Mouse (Mus musculus): ENCODE results near the gene Sec24b.

Sec24b gene

GRCm38 (mm10) chr3:130057569-130058345 is 3.6 kb downstream of the Sec24b start:
- in situ Hi-C loops (cut with MboI; ENCODE audit: unreplicated experiment in 2 of 2) = loop anchor here (10.0 to 25.0 kb wide), 2 partner anchors 223 to 770 kb away; partner anchors contain the start of genes Cfi (in 1 of the 2) and Gar1 (in 1 of the 2)

GRCm38 (mm10) chr3:130055416-130056385 is 5.7 kb downstream of the Sec24b start:
- in situ Hi-C loops (cut with MboI; ENCODE audit: unreplicated experiment in 2 of 2) = loop anchor here (10.0 to 25.0 kb wide), 2 partner anchors 221 to 768 kb away; partner anchors contain the start of genes Cfi (in 1 of the 2) and Gar1 (in 1 of the 2)

- in situ Hi-C loops (cut with MboI; ENCODE audit: unreplicated experiment in 2 of 2) = loop anchor here (10.0 to 25.0 kb wide), 2 partner anchors 220 to 767 kb away; partner anchors contain the start of genes Cfi (in 1 of the 2) and Gar1 (in 1 of the 2)
These were observed 6.8 kb downstream of the Sec24b start for GRCm38 (mm10) chr3:130054587-130054986.

GRCm38 (mm10) chr3:130053340-130054066 is 7.8 kb downstream of the Sec24b start:
- in situ Hi-C loops (cut with MboI; ENCODE audit: unreplicated experiment in 2 of 2) = loop anchor here (10.0 to 25.0 kb wide), 2 partner anchors 219 to 766 kb away; partner anchors contain the start of genes Cfi (in 1 of the 2) and Gar1 (in 1 of the 2)

GRCm38 (mm10) chr3:130052541-130053298 is 8.6 kb downstream of the Sec24b start:
- in situ Hi-C loops (cut with MboI; ENCODE audit: unreplicated experiment in 2 of 2) = loop anchor here (10.0 to 25.0 kb wide), 2 partner anchors 218 to 765 kb away; partner anchors contain the start of genes Cfi (in 1 of the 2) and Gar1 (in 1 of the 2)

- in situ Hi-C loops (cut with MboI; ENCODE audit: unreplicated experiment in 2 of 2) = loop anchor here (10.0 to 25.0 kb wide), 2 partner anchors 217 to 765 kb away; partner anchors contain the start of genes Cfi (in 1 of the 2) and Gar1 (in 1 of the 2)
These were observed 9.2 kb downstream of the Sec24b start for GRCm38 (mm10) chr3:130052116-130052515.

- in situ Hi-C loops (cut with MboI; ENCODE audit: unreplicated experiment in 2 of 2) = no loop called here
These were observed 20.6 kb downstream of the Sec24b start for GRCm38 (mm10) chr3:130040711-130041110.

GRCm38 (mm10) chr3:130040017-130040416 is 21.3 kb downstream of the Sec24b start:
- in situ Hi-C loops (cut with MboI; ENCODE audit: unreplicated experiment in 2 of 2) = no loop called here

- in situ Hi-C loops (cut with MboI; ENCODE audit: unreplicated experiment in 2 of 2) = no loop called here
These were observed 32.6 kb downstream of the Sec24b start for GRCm38 (mm10) chr3:130028741-130029140.

- in situ Hi-C loops (cut with MboI; ENCODE audit: unreplicated experiment in 2 of 2) = no loop called here
These were observed 35.2 kb downstream of the Sec24b start for GRCm38 (mm10) chr3:130026181-130026580.

GRCm38 (mm10) chr3:130025556-130025955 is 35.8 kb downstream of the Sec24b start:
- in situ Hi-C loops (cut with MboI; ENCODE audit: unreplicated experiment in 2 of 2) = no loop called here

GRCm38 (mm10) chr3:130012943-130013342 is 48.4 kb downstream of the Sec24b start:
- in situ Hi-C loops (cut with MboI; ENCODE audit: unreplicated experiment in 2 of 2) = no loop called here

- in situ Hi-C loops (cut with MboI; ENCODE audit: unreplicated experiment in 2 of 2) = no loop called here
These were observed 50.1 kb downstream of the Sec24b start for GRCm38 (mm10) chr3:130011236-130011635.

- in situ Hi-C loops (cut with MboI; ENCODE audit: unreplicated experiment in 2 of 2) = no loop called here
These were observed 55.2 kb downstream of the Sec24b start for GRCm38 (mm10) chr3:130006141-130006540.

- in situ Hi-C loops (cut with MboI; ENCODE audit: unreplicated experiment in 2 of 2) = no loop called here
These were observed 60.4 kb downstream of the Sec24b start for GRCm38 (mm10) chr3:130000926-130001325.

GRCm38 (mm10) chr3:129998526-129998925 is 62.8 kb downstream of the Sec24b start:
- in situ Hi-C loops (cut with MboI; ENCODE audit: unreplicated experiment in 2 of 2) = no loop called here

GRCm38 (mm10) chr3:129998001-129998400 is 63.4 kb downstream of the Sec24b start:
- in situ Hi-C loops (cut with MboI; ENCODE audit: unreplicated experiment in 2 of 2) = no loop called here

GRCm38 (mm10) chr3:129997324-129997723 is 64.0 kb downstream of the Sec24b start:
- in situ Hi-C loops (cut with MboI; ENCODE audit: unreplicated experiment in 2 of 2) = no loop called here

GRCm38 (mm10) chr3:129987297-129987696 is 74.1 kb downstream of the Sec24b start:
- in situ Hi-C loops (cut with MboI; ENCODE audit: unreplicated experiment in 2 of 2) = loop anchor here in 1 of 2 experiments (10.0 kb wide), 1 partner anchor 162 kb away; the partner anchor contains the start of gene Rrh
